Mouse (Mus musculus) adrenal gland, postnatal 4 days (tissue): Measurements from ENCODE around the gene Hells. TPM values are rescaled to one million over a fixed set of nuclear protein-coding genes. Genes with fewer than 3 reads are reported as not detected.

Source experiments
- DNase-seq, 2 experiments: peaks; one replicate each; pipeline ENCODE4 v3.0.0; 2021 to 2022; ENCODE audit warnings: low spot score in 2 of 2, mixed read lengths in 2 of 2
- microRNA-seq: library from miRNA; unstranded; fragments of <30 nt; microRNA quantifications from one replicate; pipeline ENCODE4 v1.2.0, GENCODE M21; 2021
- total RNA-seq, 2 experiments: library from RNA; stranded (reverse); gene quantifications; 2 replicates each; pipeline ENCODE4 v1.2.3; 2021

Gene Hells
- total RNA-seq, 2 experiments from 2014 or later, result 25.5 to 29.6 TPM

DNA sequence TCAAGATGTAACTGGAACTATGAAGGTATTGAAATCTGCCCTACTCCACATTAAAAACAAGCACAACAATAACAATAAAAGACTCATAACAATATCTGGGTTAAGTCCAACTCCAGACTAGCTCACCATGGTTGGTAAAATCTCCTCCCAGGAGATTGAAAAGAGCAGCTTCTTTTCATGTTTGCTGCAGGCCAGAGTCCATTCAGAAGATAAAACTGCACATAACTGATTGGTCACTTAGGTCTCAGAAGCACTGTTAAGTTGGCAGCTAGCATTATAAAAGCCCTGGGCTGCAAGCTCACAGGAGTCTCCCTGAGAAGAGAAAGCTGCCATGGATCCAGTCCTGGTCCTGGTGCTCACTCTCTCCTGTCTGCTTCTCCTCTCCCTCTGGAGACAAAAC is 76.0 kb downstream of the Hells start, which contains the start of gene Cyp2c55:
Gene Cyp2c55 (plus strand): TSS at position 305 of the 400 bp plus-strand sequence.
- DNase-seq, result no peak

Small RNA genes lying within 50 kb of the gene (microRNA-seq; reads per million reads assigned to microRNA genes)
- not detected for gene Gm23800

Other genes starting within 250 kb of the Hells start
- gene Noc3l, start 111.7 kb upstream of the Hells start, total RNA-seq, result 10 to 100 TPM; 12.4 to 12.8 TPM
- gene Tbc1d12, start 94.3 kb upstream of the Hells start, total RNA-seq, result 1 to 10 TPM; 9.5 to 9.8 TPM
- gene Cyp2c55, start 76.1 kb downstream of the Hells start, total RNA-seq, result under 1 TPM in 1 of 2 experiments, not detected in 1; 0.14 TPM
- not detected for gene Cyp2c65, start 130.1 kb downstream of the Hells start, total RNA-seq
- not detected for gene Cyp2c66, start 183.0 kb downstream of the Hells start, total RNA-seq